Comparison of ENCODE assay signal across 20 mouse cellular contexts in the genomic region with DNA sequence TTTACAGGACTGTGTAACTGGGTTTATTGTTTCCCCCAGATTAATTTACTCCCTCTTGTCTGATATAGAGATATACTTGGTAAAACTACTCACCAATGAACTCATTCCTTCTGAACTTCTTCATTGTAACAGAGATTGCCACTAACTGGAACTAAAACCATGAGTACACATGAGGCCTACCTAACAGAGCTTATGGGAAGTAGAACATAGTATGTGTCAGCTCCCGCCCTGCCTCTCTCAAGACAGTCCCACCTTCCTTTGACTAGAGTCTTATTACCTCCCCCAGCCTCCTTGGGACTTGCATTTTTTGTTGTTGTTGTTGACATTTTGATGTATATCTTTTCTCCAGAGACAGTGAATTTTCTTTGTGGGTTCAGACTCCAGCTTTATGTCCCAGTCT.
"Had no signal": no experiment of that assay in that cellular context is flagged by ENCODE, and none has a peak within 500 bp of the region (broad histone marks: within the 10 kb centered on the region; RNA-seq: fewer than 3 reads in every experiment).

No protein-coding gene starts in this region.

- H3K4me3 ChIP-seq: megakaryocyte, embryonic 14.5 days; midbrain, embryonic 13.5 days; midbrain, embryonic 15.5 days; myocyte; neural tube, embryonic 13.5 days; neural tube, embryonic 15.5 days had no signal

- H3K4me1 ChIP-seq: midbrain, embryonic 13.5 days; midbrain, embryonic 15.5 days; neural tube, embryonic 13.5 days; neural tube, embryonic 15.5 days had no signal

- H3K27ac ChIP-seq: liver, embryonic 14.5 days; midbrain, embryonic 13.5 days; midbrain, embryonic 15.5 days; neural tube, embryonic 13.5 days; neural tube, embryonic 15.5 days had no signal

- H3K27me3 ChIP-seq: megakaryocyte, embryonic 14.5 days; midbrain, embryonic 13.5 days; midbrain, embryonic 15.5 days; neural tube, embryonic 13.5 days had no signal

- H3K4me2 ChIP-seq: lung, embryonic 14.5 days; midbrain, embryonic 11.5 days; midbrain, embryonic 13.5 days; midbrain, embryonic 15.5 days; neural tube, embryonic 13.5 days; neural tube, embryonic 15.5 days had no signal

- ATAC-seq: midbrain, embryonic 13.5 days; midbrain, embryonic 15.5 days had no signal

- H3K9ac ChIP-seq: liver, embryonic 14.5 days; lung, embryonic 14.5 days; midbrain, embryonic 13.5 days; midbrain, embryonic 15.5 days; neural tube, embryonic 13.5 days; neural tube, embryonic 15.5 days had no signal

- H3K36me3 ChIP-seq: midbrain, embryonic 13.5 days; midbrain, embryonic 15.5 days; neural tube, embryonic 13.5 days; neural tube, embryonic 15.5 days had no signal

- DNase-seq: lung, adult 18-20 months; lung, embryonic 14.5 days; lung, postnatal 10 days; lung, postnatal 4 days; retina, postnatal 1 day; right cerebral cortex, adult 18-20 months; right cerebral cortex, postnatal 25 days; right cerebral cortex, postnatal 4 days; spleen, adult 18-20 months; thymus, adult 2 months; thymus, postnatal 25 days; thymus, postnatal 4 days had no signal

- H3K9me3 ChIP-seq: megakaryocyte, embryonic 14.5 days; midbrain, embryonic 13.5 days; midbrain, embryonic 15.5 days; neural tube, embryonic 13.5 days; neural tube, embryonic 15.5 days had no signal
